Mouse (Mus musculus): ENCODE results near the gene Purb. TPM values are rescaled to one million over a fixed set of nuclear protein-coding genes. Genes with fewer than 3 reads are reported as not detected.
"Not testable (repeated sequence)": the region's sequence is repeated elsewhere in the genome, so short reads cannot be mapped to it uniquely, and the experiment has no call there.

Purb gene
- total RNA-seq, 1 experiment from 2014 or later: 78.8 TPM

DNA sequence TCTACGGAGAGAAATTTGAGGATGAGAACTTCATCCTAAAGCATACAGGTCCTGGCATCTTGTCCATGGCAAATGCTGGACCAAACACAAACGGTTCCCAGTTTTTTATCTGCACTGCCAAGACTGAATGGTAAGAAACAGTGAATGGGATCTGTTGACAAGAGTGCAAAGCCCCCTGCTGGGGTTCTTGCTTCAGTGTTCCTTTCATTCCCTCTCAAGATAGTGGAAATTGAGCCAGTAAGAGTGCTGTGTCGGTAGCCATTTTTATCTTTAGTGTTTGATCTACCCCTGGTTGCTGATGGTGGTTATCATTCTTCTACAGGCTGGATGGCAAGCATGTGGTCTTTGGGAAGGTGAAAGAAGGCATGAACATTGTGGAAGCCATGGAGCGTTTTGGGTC, 56.6 kb downstream of the Purb start:
- not testable (repeated sequence) for ATAC-seq (replicated peaks in 1 of 2; ENCODE audit: insufficient read depth in 1 of 2, low FRiP score in 2 of 2, low TSS enrichment in 1 of 2, low read depth in 1 of 2, poor library complexity in 2 of 2, severe bottlenecking in 2 of 2)

DNA sequence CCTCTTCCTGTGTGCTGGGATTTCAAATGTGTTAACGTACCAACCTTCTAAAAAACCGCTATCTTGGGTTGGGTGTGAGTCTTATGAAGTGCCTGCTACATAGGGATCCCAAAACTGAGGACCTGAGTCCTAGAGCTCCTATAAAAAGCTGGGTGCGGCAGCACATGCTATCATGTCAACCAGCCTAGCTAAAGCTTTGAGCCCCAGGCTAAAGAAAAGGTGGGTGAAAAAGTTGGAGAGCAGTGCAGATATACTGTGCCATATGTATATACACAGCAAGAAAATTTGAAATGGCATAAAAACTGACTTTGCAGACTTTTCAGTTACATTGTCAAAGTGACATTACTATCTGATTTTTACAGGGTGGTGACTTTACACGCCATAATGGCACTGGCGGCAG, 57.0 kb downstream of the Purb start:
- ATAC-seq (replicated peaks in 1 of 2; ENCODE audit: insufficient read depth in 1 of 2, low FRiP score in 2 of 2, low TSS enrichment in 1 of 2, low read depth in 1 of 2, poor library complexity in 2 of 2, severe bottlenecking in 2 of 2): no peak

Other genes with a start within 250 kb of the Purb start
- gene Npc1l1, start 245.8 kb downstream of the Purb start, total RNA-seq (2017): not detected in 2 replicates
- 38.0 and 54.7 TPM in 2 replicates for gene Ddx56, start 208.1 kb downstream of the Purb start, total RNA-seq (2017)
- 50.3 and 67.4 TPM in 2 replicates for gene Tmed4, start 201.0 kb downstream of the Purb start, total RNA-seq (2017)
- gene Ogdh, start 184.3 kb downstream of the Purb start, total RNA-seq (2017): 71.7 and 94.2 TPM in 2 replicates
- 11.1 and 14.8 TPM in 2 replicates for gene Zmiz2, start 86.8 kb downstream of the Purb start, total RNA-seq (2017)
- 1,374 and 1,758 TPM in 2 replicates for gene Ppia, start 60.5 kb downstream of the Purb start, total RNA-seq (2017)
- 138 and 152 TPM in 2 replicates for gene H2afv, start 31.5 kb downstream of the Purb start, total RNA-seq (2017)
- gene Myo1g, start 45.0 kb upstream of the Purb start, total RNA-seq (2017): 41.4 and 46.3 TPM in 2 replicates
- gene Ccm2, start 71.0 kb upstream of the Purb start, total RNA-seq (2017): 46.1 and 80.2 TPM in 2 replicates
- gene Nacad, start 130.1 kb upstream of the Purb start, total RNA-seq (2017): 0.05 TPM in 1 of 2 replicates, not detected in the other
- 19.9 and 36.6 TPM in 2 replicates for gene Tbrg4, start 150.2 kb upstream of the Purb start, total RNA-seq (2017)
- not detected in 2 replicates for gene Wap, start 162.7 kb upstream of the Purb start, total RNA-seq (2017)
- 0.25 TPM in 1 of 2 replicates, not detected in the other for gene Ramp3, start 182.6 kb upstream of the Purb start, total RNA-seq (2017)